Mouse (Mus musculus): Measurements from ENCODE around the gene Tiam1. TPM values are rescaled to one million over a fixed set of nuclear protein-coding genes. Genes with fewer than 3 reads are reported as not detected.

Gene Tiam1
- total RNA-seq, 2 experiments from 2014 or later, result 14.7 to 18.2 TPM

- no peak for DNase-seq
These were observed 271.3 kb downstream of the Tiam1 start for GRCm38 (mm10) chr16:89872011-89872942.

- DNase-seq, result no peak
These were observed 272.2 kb downstream of the Tiam1 start for GRCm38 (mm10) chr16:89871382-89871781.

GRCm38 (mm10) chr16:89870059-89870458 is 273.5 kb downstream of the Tiam1 start:
- no peak for DNase-seq

- DNase-seq, result no peak
These were observed 275.1 kb downstream of the Tiam1 start for GRCm38 (mm10) chr16:89868502-89868901.

- DNase-seq, result no peak
These were observed 276.2 kb downstream of the Tiam1 start for GRCm38 (mm10) chr16:89867212-89867829.

GRCm38 (mm10) chr16:89865136-89865535 is 278.4 kb downstream of the Tiam1 start:
- DNase-seq, result no peak

GRCm38 (mm10) chr16:89864710-89865109 is 278.9 kb downstream of the Tiam1 start:
- DNase-seq, result no peak

- DNase-seq, result no peak
These were observed 280.3 kb downstream of the Tiam1 start for GRCm38 (mm10) chr16:89863264-89863663.

GRCm38 (mm10) chr16:89861531-89861930 is 282.0 kb downstream of the Tiam1 start:
- DNase-seq, result no peak

GRCm38 (mm10) chr16:89860708-89861107 is 282.9 kb downstream of the Tiam1 start:
- no peak for DNase-seq

GRCm38 (mm10) chr16:89857666-89858065 is 285.9 kb downstream of the Tiam1 start:
- no peak for DNase-seq

GRCm38 (mm10) chr16:89854731-89855130 is 288.8 kb downstream of the Tiam1 start:
- DNase-seq, result no peak

- no peak for DNase-seq
These were observed 292.2 kb downstream of the Tiam1 start for GRCm38 (mm10) chr16:89851333-89851732.

- DNase-seq, result no peak
These were observed 294.6 kb downstream of the Tiam1 start for GRCm38 (mm10) chr16:89848651-89849597.

- DNase-seq, result no peak
These were observed 295.4 kb downstream of the Tiam1 start for GRCm38 (mm10) chr16:89848179-89848578.

GRCm38 (mm10) chr16:89845461-89845860 is 298.1 kb downstream of the Tiam1 start:
- no peak for DNase-seq

- peak; percentile 67 for DNase-seq
These were observed 299.0 kb downstream of the Tiam1 start for GRCm38 (mm10) chr16:89844580-89844979.

GRCm38 (mm10) chr16:89841894-89842293 is 301.7 kb downstream of the Tiam1 start:
- no peak for DNase-seq

- DNase-seq, result no peak
These were observed 303.2 kb downstream of the Tiam1 start for GRCm38 (mm10) chr16:89840361-89840760.

- no peak for DNase-seq
These were observed 303.7 kb downstream of the Tiam1 start for GRCm38 (mm10) chr16:89839829-89840228.

GRCm38 (mm10) chr16:89837096-89837495 is 306.5 kb downstream of the Tiam1 start:
- DNase-seq, result no peak

GRCm38 (mm10) chr16:89835551-89835950 is 308.0 kb downstream of the Tiam1 start:
- DNase-seq, result no peak

- DNase-seq, result no peak
These were observed 310.6 kb downstream of the Tiam1 start for GRCm38 (mm10) chr16:89833011-89833410.
